Mouse (Mus musculus) kidney, adult 18-20 months (tissue): ENCODE data around the gene Shisa5.

ENCODE experiments used
- DNase-seq: peaks from one replicate; pipeline ENCODE4 v3.0.0; 2021

Shisa5 gene

GRCm38 (mm10) chr9:109022866-109023685 lies 15.3 kb upstream of the Shisa5 start:
- no peak for DNase-seq

- no peak for DNase-seq
These were observed 10.8 kb upstream of the Shisa5 start for GRCm38 (mm10) chr9:109027521-109027920.

- DNase-seq = no peak
These were observed 9.9 kb upstream of the Shisa5 start for GRCm38 (mm10) chr9:109028421-109028820.

- no peak for DNase-seq
These were observed 9.4 kb upstream of the Shisa5 start for GRCm38 (mm10) chr9:109028919-109029318.

GRCm38 (mm10) chr9:109030312-109030711 lies 8.1 kb upstream of the Shisa5 start:
- DNase-seq = no peak

- no peak for DNase-seq
These were observed 7.4 kb upstream of the Shisa5 start for GRCm38 (mm10) chr9:109031001-109031400.

- no peak for DNase-seq
These were observed 6.7 kb upstream of the Shisa5 start for GRCm38 (mm10) chr9:109031686-109032085.

GRCm38 (mm10) chr9:109032435-109032834 lies 5.9 kb upstream of the Shisa5 start:
- DNase-seq = no peak

- peak; percentile 66 for DNase-seq
These were observed 568 bp downstream of the Shisa5 start for GRCm38 (mm10) chr9:109038901-109039364.

GRCm38 (mm10) chr9:109039681-109040080 lies 1.3 kb downstream of the Shisa5 start:
- DNase-seq = no peak

GRCm38 (mm10) chr9:109040216-109040615 lies 1.9 kb downstream of the Shisa5 start:
- peak; percentile 47 for DNase-seq

- peak; percentile 31 for DNase-seq
These were observed 2.5 kb downstream of the Shisa5 start for GRCm38 (mm10) chr9:109040906-109041305.

- no peak for DNase-seq
These were observed 3.0 kb downstream of the Shisa5 start for GRCm38 (mm10) chr9:109041351-109041750.

GRCm38 (mm10) chr9:109046306-109046705 lies 7.9 kb downstream of the Shisa5 start:
- peak; percentile 67 for DNase-seq

- DNase-seq = no peak
These were observed 11.0 kb downstream of the Shisa5 start for GRCm38 (mm10) chr9:109049316-109049715.

- no peak for DNase-seq
These were observed 11.8 kb downstream of the Shisa5 start for GRCm38 (mm10) chr9:109049996-109050673.

- no peak for DNase-seq
These were observed 12.3 kb downstream of the Shisa5 start for GRCm38 (mm10) chr9:109050674-109050997.

GRCm38 (mm10) chr9:109051011-109051501 lies 12.7 kb downstream of the Shisa5 start:
- DNase-seq = no peak

GRCm38 (mm10) chr9:109051651-109052489 lies 13.5 kb downstream of the Shisa5 start:
- no peak for DNase-seq

GRCm38 (mm10) chr9:109052490-109053260 lies 14.3 kb downstream of the Shisa5 start:
- no peak for DNase-seq

- DNase-seq = no peak
These were observed 15.0 kb downstream of the Shisa5 start for GRCm38 (mm10) chr9:109053366-109053765.

- no peak for DNase-seq
These were observed 15.5 kb downstream of the Shisa5 start for GRCm38 (mm10) chr9:109053851-109054250.
